Mouse (Mus musculus) bone marrow macrophage, adult 2 months (primary cell): ENCODE measurements at regions not wholly inside any gene's neighbourhood (a gene's known extent, or its start where the extent isn't known, plus 50 kb on each side); places are given as distances from the start of the nearest gene placed in this dataset.

Source experiments
- CTCF ChIP-seq: IDR thresholded peaks from 2 replicates; pipeline ENCODE4 v1.5.1; 2012; ENCODE audit warnings: low read depth, mild to moderate bottlenecking, low read length, moderate library complexity
- POLR2A ChIP-seq: IDR thresholded peaks from 2 replicates; pipeline ENCODE4 v1.6.1; 2012; ENCODE audit warnings: mild to moderate bottlenecking, low read depth, low read length, borderline replicate concordance

DNA sequence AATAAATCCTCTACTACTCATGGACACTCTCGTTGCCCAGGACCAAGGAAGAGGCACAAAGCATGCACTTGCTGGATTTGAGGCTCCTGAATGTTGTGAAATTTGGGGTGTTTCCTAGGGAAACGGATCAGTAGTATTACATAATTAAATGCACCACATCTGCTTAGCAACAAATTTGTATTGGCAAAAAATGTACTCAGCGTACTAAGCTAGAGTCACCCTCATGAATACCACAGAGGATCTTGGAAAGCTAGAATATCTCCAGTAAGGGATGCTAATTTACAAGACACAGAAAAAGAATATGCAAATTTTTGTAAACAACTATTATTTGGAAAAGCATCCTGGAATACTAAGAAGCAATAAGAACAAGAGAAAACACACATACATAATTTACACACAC, 359.0 kb upstream of the Hsf2 start:
- TF ChIP-seq POLR2A (no peak), CTCF (no peak)
